Mouse (Mus musculus) testis, adult 2 months (tissue): ENCODE measurements around the gene Trim34a. TPM values are rescaled to one million over a fixed set of nuclear protein-coding genes. Genes with fewer than 3 reads are reported as not detected.

Experiments used
- H3K27ac ChIP-seq: fragments of 200-500 bp; 2 replicates; pipeline ENCODE4 v1.5.1; 2012; ENCODE audit warnings: low read depth, low read length; ENCODE audit not compliant: control insufficient read depth, insufficient read depth
- H3K27me3 ChIP-seq: fragments of 200-500 bp; 2 replicates; pipeline ENCODE4 v1.6.1; 2012; ENCODE audit warnings: mild to moderate bottlenecking, low read length, moderate library complexity; ENCODE audit not compliant: control insufficient read depth, insufficient read depth
- H3K36me3 ChIP-seq: fragments of 200-500 bp; 2 replicates; pipeline ENCODE4 v1.6.1; 2012; ENCODE audit warnings: mild to moderate bottlenecking, low read length; ENCODE audit not compliant: control insufficient read depth, insufficient read depth
- H3K4me1 ChIP-seq: fragments of 200-500 bp; 2 replicates; pipeline ENCODE4 v1.6.1; 2012; ENCODE audit warnings: low read length; ENCODE audit not compliant: control insufficient read depth, insufficient read depth
- H3K4me3 ChIP-seq: fragments of 200-500 bp; 2 replicates; pipeline ENCODE4 v1.5.1; 2012; ENCODE audit warnings: low read depth, mild to moderate bottlenecking, low read length, moderate library complexity, mixed read lengths; ENCODE audit not compliant: control insufficient read depth
- CTCF ChIP-seq: fragments of 200-500 bp; IDR thresholded peaks from 2 replicates; pipeline ENCODE4 v1.5.1; 2012; ENCODE audit warnings: low read depth, mild to moderate bottlenecking, inconsistent platforms, low read length, moderate library complexity; ENCODE audit not compliant: control insufficient read depth, insufficient read depth, insufficient replicate concordance
- POLR2A ChIP-seq: fragments of 200-500 bp; IDR thresholded peaks from 2 replicates; pipeline ENCODE4 v1.6.1; 2012; ENCODE audit warnings: low read depth, mild to moderate bottlenecking, inconsistent platforms, low read length, moderate library complexity; ENCODE audit not compliant: control insufficient read depth
- polyA plus RNA-seq: library from polyadenylated mRNA; depleted of rRNA; stranded (reverse); fragments of >200 nt; gene quantifications from 2 replicates; pipeline ENCODE4 v1.2.3, GENCODE M21; 2012; rRNA removed

The Trim34a gene
- polyA plus RNA-seq = 1.0 and 1.2 TPM in 2 replicates

DNA sequence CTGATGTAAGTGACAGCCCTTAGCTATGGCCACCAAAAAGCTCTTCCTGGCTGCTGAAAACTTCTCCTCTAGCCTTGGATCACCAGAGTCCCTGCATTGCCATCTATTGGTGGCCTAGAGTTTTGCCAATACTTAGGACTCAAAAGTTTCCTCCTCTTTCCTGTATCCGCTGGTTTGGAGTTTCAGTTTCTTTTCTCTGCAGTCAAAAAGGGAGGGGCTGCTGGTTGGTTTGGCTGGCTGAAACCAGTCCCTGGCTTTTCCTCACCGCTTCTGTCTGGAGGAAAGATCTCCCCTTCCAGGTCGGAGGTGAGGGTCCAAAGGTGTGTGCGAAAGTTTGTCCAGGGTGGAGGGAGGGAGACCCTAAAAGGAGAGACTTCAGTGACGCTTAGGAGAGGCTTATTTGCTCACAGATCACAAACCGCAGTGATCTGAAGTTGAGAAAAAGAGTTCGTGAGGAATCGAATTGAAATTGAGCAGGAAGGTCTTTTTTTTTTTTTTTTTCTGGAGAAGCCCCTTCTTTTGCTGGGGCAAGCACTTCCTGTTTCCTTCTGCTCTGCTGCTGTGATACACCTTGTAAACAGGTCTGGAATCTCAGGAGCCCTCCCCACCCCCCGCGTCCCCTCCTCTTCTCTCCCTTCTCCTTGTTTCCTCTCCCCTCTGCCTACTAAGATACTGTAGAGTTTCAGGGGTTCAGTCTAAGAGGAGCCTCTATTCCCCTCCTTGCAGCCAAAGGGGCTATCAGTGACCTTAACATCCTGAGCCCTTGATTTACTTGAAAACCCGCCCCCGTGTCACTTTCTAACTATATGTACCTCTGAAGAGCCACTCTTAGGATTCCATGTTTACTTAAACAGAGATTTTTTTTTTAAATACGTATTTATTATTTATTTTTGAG, at the start of gene Trim34a:
Gene Trim34a, plus strand, starts transcription at position 171 of the 895 bp plus-strand sequence.
- no peaks in the 10 kb centered on the region; the same call in 1 of the 2 replicates for H3K4me1 ChIP-seq
- TF ChIP-seq POLR2A (no peak), CTCF (no peak)
- H3K27ac ChIP-seq = peak within 1 kb of the TSS; percentile 76
- peak within 1 kb of the TSS; percentile 87 for H3K4me3 ChIP-seq
- no peaks in the 10 kb centered on the region for H3K27me3 ChIP-seq
- H3K36me3 ChIP-seq = no peaks in the 10 kb centered on the region

- TF ChIP-seq POLR2A (no peak), CTCF (no peak)
- no peaks in the 10 kb centered on the region for H3K27me3 ChIP-seq
Observed at GRCm38 (mm10) chr7:104195885-104196284, 48.4 kb upstream of the Trim34a start, which contains the start of gene Olfr649. Gene Olfr649, minus strand, starts transcription at chr7:104195985.

DNA sequence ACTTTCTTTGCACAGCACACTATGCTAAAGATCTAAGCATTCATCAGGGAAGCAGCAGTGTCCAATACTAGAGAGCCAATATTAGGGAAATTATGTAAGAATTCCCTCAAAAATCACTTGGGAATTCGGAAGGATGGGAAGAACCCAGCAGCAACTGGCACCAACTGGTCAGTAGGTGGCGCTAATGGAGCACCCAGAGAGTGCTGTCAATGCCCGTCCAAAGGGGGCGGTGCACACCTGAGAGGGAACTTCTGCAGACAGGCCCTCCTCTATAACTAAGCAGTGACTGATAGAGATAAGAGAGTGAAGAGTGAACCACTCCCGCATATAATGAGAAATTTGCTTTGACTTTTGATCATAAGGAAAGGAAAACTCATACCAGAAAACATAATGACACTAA, 44.4 kb upstream of the Trim34a start:
- Histone ChIP-seq H3K27ac (no peak overlapping the region), H3K4me3 (no peak overlapping the region), H3K36me3 (no peaks in the 10 kb centered on the region), H3K27me3 (no peaks in the 10 kb centered on the region), H3K4me1 (no peaks in the 10 kb centered on the region)
- TF ChIP-seq POLR2A (no peak), CTCF (peak; percentile 88; the same call in 1 of the 2 replicates)

More at GRCm38 (mm10) chr7:104195885-104196284, 48.4 kb upstream of the Trim34a start, which contains the start of gene Olfr649:
- Histone ChIP-seq H3K36me3 (no peaks in the 10 kb centered on the region), H3K4me1 (no peaks in the 10 kb centered on the region), H3K27ac (no peak within 1 kb of the TSS), H3K4me3 (no peak within 1 kb of the TSS)

DNA sequence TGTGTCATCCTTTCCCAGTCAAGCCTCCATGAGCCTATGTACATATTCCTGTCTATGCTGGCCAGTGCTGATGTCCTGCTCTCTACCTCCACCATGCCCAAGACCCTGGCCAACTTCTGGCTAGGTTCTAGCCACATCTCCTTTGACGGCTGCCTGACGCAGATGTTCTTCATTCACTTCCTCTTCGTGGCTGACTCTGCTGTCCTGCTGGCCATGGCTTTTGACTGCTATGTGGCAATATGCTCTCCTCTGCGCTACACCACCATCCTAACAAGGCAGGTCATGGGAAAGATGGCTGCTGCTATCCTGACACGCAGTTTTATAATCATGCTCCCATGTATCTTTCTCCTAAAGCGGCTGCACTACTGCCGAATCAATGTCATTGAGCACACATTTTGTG, 38.1 kb upstream of the Trim34a start:
- Histone ChIP-seq H3K36me3 (no peaks in the 10 kb centered on the region), H3K4me1 (no peaks in the 10 kb centered on the region), H3K27ac (no peak overlapping the region), H3K4me3 (no peak overlapping the region), H3K27me3 (no peaks in the 10 kb centered on the region)
- TF ChIP-seq POLR2A (no peak), CTCF (no peak)

- Histone ChIP-seq H3K27me3 (no peaks in the 10 kb centered on the region), H3K4me1 (no peaks in the 10 kb centered on the region; the same call in 1 of the 2 replicates), H3K27ac (no peak overlapping the region), H3K4me3 (no peak overlapping the region), H3K36me3 (no peaks in the 10 kb centered on the region)
- TF ChIP-seq CTCF = no peak
- TF ChIP-seq POLR2A = no peak
Observed at GRCm38 (mm10) chr7:104216011-104216535, 28.2 kb upstream of the Trim34a start.

DNA sequence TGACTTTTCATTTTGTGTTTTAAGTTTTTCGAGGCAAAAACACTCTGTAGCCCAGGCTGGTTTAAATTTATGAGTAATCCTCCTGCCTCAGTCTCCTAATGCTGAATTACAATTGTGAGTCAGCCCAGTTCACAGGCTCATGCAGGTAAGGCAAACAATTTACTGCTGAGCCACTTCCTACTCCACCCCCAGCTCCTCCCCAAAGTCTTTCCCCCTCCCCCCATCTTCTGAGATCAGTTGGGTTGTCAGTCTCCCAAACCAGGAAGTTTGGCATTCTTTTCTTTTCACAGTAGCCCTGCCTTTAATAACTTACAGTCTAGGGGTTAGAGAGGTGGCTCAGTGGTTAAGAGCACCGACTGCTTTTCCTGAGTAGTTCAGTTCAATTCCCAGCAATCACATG, 26.4 kb upstream of the Trim34a start:
- H3K27me3 ChIP-seq = no peaks in the 10 kb centered on the region
- H3K4me1 ChIP-seq = no peaks in the 10 kb centered on the region; the same call in 1 of the 2 replicates
- H3K36me3 ChIP-seq = no peaks in the 10 kb centered on the region
- H3K27ac ChIP-seq = no peak overlapping the region
- H3K4me3 ChIP-seq = no peak overlapping the region
- TF ChIP-seq CTCF = no peak
- TF ChIP-seq POLR2A = no peak
